Mouse (Mus musculus): ENCODE measurements around the gene Rasa3.

The Rasa3 gene

GRCm38 (mm10) chr8:13685674-13686314 is 8.4 kb upstream of the Rasa3 start:
- DNase-seq (ENCODE audit: low read depth, low spot score), result no peak

GRCm38 (mm10) chr8:13684131-13684530 is 6.7 kb upstream of the Rasa3 start:
- no peak for DNase-seq (ENCODE audit: low read depth, low spot score)

GRCm38 (mm10) chr8:13678182-13678581 is 779 bp upstream of the Rasa3 start:
- DNase-seq (ENCODE audit: low read depth, low spot score), result no peak

GRCm38 (mm10) chr8:13676701-13677412 is 546 bp downstream of the Rasa3 start:
- peak; percentile 80 for DNase-seq (ENCODE audit: low read depth, low spot score)

- no peak for DNase-seq (ENCODE audit: low read depth, low spot score)
Measured at GRCm38 (mm10) chr8:13676302-13676700, 1.1 kb downstream of the Rasa3 start.

- no peak for DNase-seq (ENCODE audit: low read depth, low spot score)
Measured at GRCm38 (mm10) chr8:13675524-13675923, 1.9 kb downstream of the Rasa3 start.

- DNase-seq (ENCODE audit: low read depth, low spot score), result no peak
Measured at GRCm38 (mm10) chr8:13675121-13675520, 2.3 kb downstream of the Rasa3 start.

- no peak for DNase-seq (ENCODE audit: low read depth, low spot score)
Measured at GRCm38 (mm10) chr8:13674294-13675010, 3.0 kb downstream of the Rasa3 start.

GRCm38 (mm10) chr8:13673215-13673614 is 4.2 kb downstream of the Rasa3 start:
- DNase-seq (ENCODE audit: low read depth, low spot score), result no peak

GRCm38 (mm10) chr8:13671246-13672003 is 6.0 kb downstream of the Rasa3 start:
- DNase-seq (ENCODE audit: low read depth, low spot score), result no peak

- no peak for DNase-seq (ENCODE audit: low read depth, low spot score)
Measured at GRCm38 (mm10) chr8:13670011-13670471, 7.4 kb downstream of the Rasa3 start.

GRCm38 (mm10) chr8:13668367-13668766 is 9.0 kb downstream of the Rasa3 start:
- DNase-seq (ENCODE audit: low read depth, low spot score), result no peak

GRCm38 (mm10) chr8:13667917-13668316 is 9.5 kb downstream of the Rasa3 start:
- peak; percentile 53 for DNase-seq (ENCODE audit: low read depth, low spot score)

- DNase-seq (ENCODE audit: low read depth, low spot score), result no peak
Measured at GRCm38 (mm10) chr8:13665944-13666343, 11.5 kb downstream of the Rasa3 start.

- no peak for DNase-seq (ENCODE audit: low read depth, low spot score)
Measured at GRCm38 (mm10) chr8:13665538-13665937, 11.9 kb downstream of the Rasa3 start.

GRCm38 (mm10) chr8:13664711-13665210 is 12.6 kb downstream of the Rasa3 start:
- DNase-seq (ENCODE audit: low read depth, low spot score), result no peak

- no peak for DNase-seq (ENCODE audit: low read depth, low spot score)
Measured at GRCm38 (mm10) chr8:13660323-13660722, 17.1 kb downstream of the Rasa3 start.

GRCm38 (mm10) chr8:13657479-13657878 is 19.9 kb downstream of the Rasa3 start:
- DNase-seq (ENCODE audit: low read depth, low spot score), result no peak

- DNase-seq (ENCODE audit: low read depth, low spot score), result no peak
Measured at GRCm38 (mm10) chr8:13655033-13655351, 22.4 kb downstream of the Rasa3 start.

- DNase-seq (ENCODE audit: low read depth, low spot score), result no peak
Measured at GRCm38 (mm10) chr8:13654350-13655032, 22.9 kb downstream of the Rasa3 start.

GRCm38 (mm10) chr8:13650541-13651191 is 26.7 kb downstream of the Rasa3 start:
- no peak for DNase-seq (ENCODE audit: low read depth, low spot score)
